Mouse (Mus musculus): ENCODE data around the gene Gm9803.
"Not testable (repeated sequence)": the region's sequence is repeated elsewhere in the genome, so short reads cannot be mapped to it uniquely, and the experiment has no call there.

Gene Gm9803

GRCm38 (mm10) chr10:43523931-43524330 lies at the start of gene Gm9803:
TSS of gene Gm9803 (plus strand) at chr10:43524084.
- DNase-seq (ENCODE audit: low spot score), result not testable (repeated sequence)

- DNase-seq (ENCODE audit: low spot score), result peak; percentile 25
Observed at GRCm38 (mm10) chr10:43475376-43475775, 48.5 kb upstream of the Gm9803 start.

- no peak for DNase-seq (ENCODE audit: low spot score)
Observed at GRCm38 (mm10) chr10:43477459-43477858, 46.4 kb upstream of the Gm9803 start.

- DNase-seq (ENCODE audit: low spot score), result peak; percentile 38
Observed at GRCm38 (mm10) chr10:43477865-43478681, 45.8 kb upstream of the Gm9803 start.

GRCm38 (mm10) chr10:43478751-43479435 lies 45.0 kb upstream of the Gm9803 start, which contains the start of gene Bend3:
TSS of gene Bend3 (plus strand) at chr10:43478831.
- peak; percentile 50 for DNase-seq (ENCODE audit: low spot score)

- peak; percentile 79 for DNase-seq (ENCODE audit: low spot score)
Observed at GRCm38 (mm10) chr10:43479436-43480157, 44.3 kb upstream of the Gm9803 start.

- no peak for DNase-seq (ENCODE audit: low spot score)
Observed at GRCm38 (mm10) chr10:43480227-43480849, 43.5 kb upstream of the Gm9803 start.

GRCm38 (mm10) chr10:43481179-43481578 lies 42.7 kb upstream of the Gm9803 start:
- no peak for DNase-seq (ENCODE audit: low spot score)

GRCm38 (mm10) chr10:43482021-43482420 lies 41.9 kb upstream of the Gm9803 start:
- DNase-seq (ENCODE audit: low spot score), result no peak

- peak; percentile 90 for DNase-seq (ENCODE audit: low spot score)
Observed at GRCm38 (mm10) chr10:43483426-43483995, 40.4 kb upstream of the Gm9803 start.

- DNase-seq (ENCODE audit: low spot score), result no peak
Observed at GRCm38 (mm10) chr10:43485751-43486268, 38.1 kb upstream of the Gm9803 start.

- no peak for DNase-seq (ENCODE audit: low spot score)
Observed at GRCm38 (mm10) chr10:43487441-43488010, 36.4 kb upstream of the Gm9803 start.

- peak; percentile 42 for DNase-seq (ENCODE audit: low spot score)
Observed at GRCm38 (mm10) chr10:43488258-43488657, 35.6 kb upstream of the Gm9803 start.

GRCm38 (mm10) chr10:43489139-43489538 lies 34.7 kb upstream of the Gm9803 start:
- DNase-seq (ENCODE audit: low spot score), result no peak

- no peak for DNase-seq (ENCODE audit: low spot score)
Observed at GRCm38 (mm10) chr10:43489550-43489949, 34.3 kb upstream of the Gm9803 start.

GRCm38 (mm10) chr10:43490034-43490433 lies 33.9 kb upstream of the Gm9803 start:
- DNase-seq (ENCODE audit: low spot score), result no peak

- DNase-seq (ENCODE audit: low spot score), result no peak
Observed at GRCm38 (mm10) chr10:43490846-43491245, 33.0 kb upstream of the Gm9803 start.

- no peak for DNase-seq (ENCODE audit: low spot score)
Observed at GRCm38 (mm10) chr10:43502599-43502998, 21.3 kb upstream of the Gm9803 start.

GRCm38 (mm10) chr10:43504291-43504690 lies 19.6 kb upstream of the Gm9803 start:
- no peak for DNase-seq (ENCODE audit: low spot score)

- no peak for DNase-seq (ENCODE audit: low spot score)
Observed at GRCm38 (mm10) chr10:43507051-43507450, 16.8 kb upstream of the Gm9803 start.

- no peak for DNase-seq (ENCODE audit: low spot score)
Observed at GRCm38 (mm10) chr10:43509228-43509627, 14.7 kb upstream of the Gm9803 start.

All from adipocyte (in vitro differentiated cells).